Mouse (Mus musculus) A20 (cell line): Measurements from ENCODE around the gene Pnmal1.
A peak's percentile ranks its signal among the peaks of the same experiment; 100 is the strongest.

Source experiments
- DNase-seq: peaks from one replicate; pipeline ENCODE4 v3.0.0-alpha.2; 2011; ENCODE audit warnings: low read depth, low spot score

The Pnmal1 gene

GRCm38 (mm10) chr7:16995345-16995744, 35.9 kb downstream of the Pnmal1 start:
- no peak for DNase-seq

GRCm38 (mm10) chr7:16999233-16999632, 39.8 kb downstream of the Pnmal1 start:
- no peak for DNase-seq

- peak; percentile 76 for DNase-seq
Measured at GRCm38 (mm10) chr7:16999650-17000049, 40.2 kb downstream of the Pnmal1 start.

GRCm38 (mm10) chr7:17002375-17003195, 43.1 kb downstream of the Pnmal1 start:
- peak; percentile 87 for DNase-seq

- DNase-seq, result no peak
Measured at GRCm38 (mm10) chr7:17003230-17003960, 43.9 kb downstream of the Pnmal1 start.

GRCm38 (mm10) chr7:17004716-17005115, 45.2 kb downstream of the Pnmal1 start:
- no peak for DNase-seq

- DNase-seq, result peak; percentile 56
Measured at GRCm38 (mm10) chr7:17007300-17007699, 47.8 kb downstream of the Pnmal1 start.

GRCm38 (mm10) chr7:17009326-17010009, 50.0 kb downstream of the Pnmal1 start:
- no peak for DNase-seq

- no peak for DNase-seq
Measured at GRCm38 (mm10) chr7:17010010-17010347, 50.5 kb downstream of the Pnmal1 start.

- DNase-seq, result no peak
Measured at GRCm38 (mm10) chr7:17011909-17012590, 52.6 kb downstream of the Pnmal1 start.
